Mouse (Mus musculus) forebrain, embryonic 11.5 days (tissue): ENCODE data around the gene Hoxa3. TPM values are rescaled to one million over a fixed set of nuclear protein-coding genes. Genes with fewer than 3 reads are reported as not detected.

ENCODE experiments used
- ATAC-seq: fragments of 200-750 bp; cut with Nextera tagmentation; replicated peaks from 2 replicates; pipeline ENCODE4 v1.8.0; 2017; ENCODE audit warnings: moderate TSS enrichment; ENCODE audit not compliant: low FRiP score
- DNase-seq: peaks from one replicate; pipeline ENCODE4 v3.0.0-alpha.2; 2017; ENCODE audit warnings: low spot score
- H3K27ac ChIP-seq: fragments of 300-500 bp; sonication (generic); 2 replicates; pipeline ENCODE4 v1.5.1; 2014; ENCODE audit warnings: low read depth, low read length
- H3K27me3 ChIP-seq: fragments of 300-500 bp; sonication (generic); 2 replicates; pipeline ENCODE4 v1.6.1; 2014; ENCODE audit warnings: mild to moderate bottlenecking, low read length, mixed read lengths; ENCODE audit not compliant: control insufficient read depth, insufficient read depth
- H3K36me3 ChIP-seq: fragments of 300-500 bp; sonication (generic); 2 replicates; pipeline ENCODE4 v1.6.1; 2014; ENCODE audit warnings: mild to moderate bottlenecking, low read length, moderate library complexity, mixed read lengths; ENCODE audit not compliant: control insufficient read depth, insufficient read depth
- H3K4me1 ChIP-seq: fragments of 300-500 bp; sonication (generic); replicated peaks from 2 replicates; pipeline ENCODE4 v1.6.1; 2014; ENCODE audit warnings: low read length, mixed read lengths; ENCODE audit not compliant: control insufficient read depth, insufficient read depth
- H3K4me2 ChIP-seq: fragments of 300-500 bp; sonication (generic); 2 replicates; pipeline ENCODE4 v1.6.1; 2014; ENCODE audit warnings: low read depth, mild to moderate bottlenecking, low read length, moderate library complexity, mixed read lengths; ENCODE audit not compliant: severe bottlenecking
- H3K4me3 ChIP-seq: fragments of 300-500 bp; sonication (generic); 2 replicates; pipeline ENCODE4 v1.5.1; 2014; ENCODE audit warnings: low read depth, low read length
- H3K9ac ChIP-seq: fragments of 300-500 bp; sonication (generic); 2 replicates; pipeline ENCODE4 v1.6.1; 2014; ENCODE audit warnings: low read length
- H3K9me3 ChIP-seq: fragments of 300-500 bp; sonication (generic); 2 replicates; pipeline ENCODE4 v1.6.1; 2016; ENCODE audit warnings: low read length, mixed read lengths; ENCODE audit not compliant: control insufficient read depth
- WGBS: fragments of 180-500 bp; shearing (Covaris S2); extraction: QIAGEN DNeasy Blood & Tissue Kit; methylation state at CpG from one replicate; pipeline ENCODE4 v1.1.7; 2014; 5-methylcytosine and 5-hydroxymethylcytosine counted together
- polyA plus RNA-seq: library from polyadenylated mRNA; unstranded; fragments of >200 nt; fragmentation: Nextera tagmentation; extraction: Ambion mirVana; gene quantifications from 2 replicates; pipeline ENCODE4 v1.2.1, GENCODE M21; 2014

The Hoxa3 gene
- polyA plus RNA-seq, 1 experiment from 2014 or later: not detected

DNA sequence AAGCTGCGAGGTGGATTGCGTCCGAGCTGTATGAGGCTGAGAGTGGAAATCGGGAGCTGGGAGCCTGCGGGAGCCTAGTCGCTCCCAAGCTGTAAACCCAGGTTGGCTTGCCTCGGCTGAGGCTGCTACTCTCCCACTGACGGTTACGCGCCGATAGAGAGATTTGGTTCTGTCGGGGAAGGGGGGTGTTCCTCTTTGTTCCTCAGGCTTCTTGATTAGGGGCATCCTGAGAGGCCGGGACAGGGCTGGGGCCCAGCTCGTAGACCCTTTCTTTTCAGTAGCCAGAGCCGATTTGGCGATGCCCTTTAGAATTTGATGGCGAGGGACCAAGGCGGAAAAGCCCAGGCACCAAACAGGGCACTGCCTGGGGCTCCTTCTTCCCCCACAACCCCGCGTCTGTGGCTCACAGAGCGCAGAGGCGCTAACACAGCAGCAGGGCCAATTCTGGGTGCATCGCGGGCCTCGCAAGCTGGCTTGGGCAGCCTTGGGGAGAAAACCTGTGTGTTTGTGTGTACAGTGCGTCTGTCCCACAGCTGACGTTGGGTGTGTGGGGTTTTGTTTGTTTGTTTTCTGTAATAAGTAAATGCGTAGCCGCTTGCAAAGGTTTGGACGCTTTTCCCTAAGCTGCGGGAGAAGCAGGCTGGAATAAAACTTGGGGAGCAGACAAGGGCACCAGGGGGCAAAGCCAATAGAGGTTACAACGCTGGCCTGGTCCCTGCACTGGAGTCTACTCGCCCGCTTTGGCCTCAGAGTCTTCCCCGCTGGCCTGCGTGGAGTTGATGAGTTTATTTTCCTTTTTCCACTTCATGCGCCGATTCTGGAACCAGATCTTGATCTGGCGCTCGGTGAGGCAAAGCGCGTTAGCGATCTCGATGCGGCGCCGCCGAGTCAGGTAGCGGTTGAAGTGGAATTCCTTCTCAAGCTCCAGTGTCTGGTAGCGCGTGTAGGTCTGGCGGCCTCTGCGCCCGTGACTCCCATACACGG, 7.2 kb downstream of the Hoxa3 start:
- DNase-seq: peak; percentile 64
- H3K27ac ChIP-seq: no peak overlapping the region
- no peak for ATAC-seq
- no peak overlapping the region for H3K9ac ChIP-seq
- no peak overlapping the region for H3K4me3 ChIP-seq
- H3K4me1 ChIP-seq: peaks cover 7% of the 10 kb centered on the region; the same call in 1 of the 2 replicates
- H3K36me3 ChIP-seq: no peaks in the 10 kb centered on the region
- under 1% methylated on average over 55 of the region's 55 CpGs for WGBS
- H3K9me3 ChIP-seq: no peaks in the 10 kb centered on the region
- H3K27me3 ChIP-seq: peaks cover 99% of the 10 kb centered on the region
- H3K4me2 ChIP-seq: no peak overlapping the region

DNA sequence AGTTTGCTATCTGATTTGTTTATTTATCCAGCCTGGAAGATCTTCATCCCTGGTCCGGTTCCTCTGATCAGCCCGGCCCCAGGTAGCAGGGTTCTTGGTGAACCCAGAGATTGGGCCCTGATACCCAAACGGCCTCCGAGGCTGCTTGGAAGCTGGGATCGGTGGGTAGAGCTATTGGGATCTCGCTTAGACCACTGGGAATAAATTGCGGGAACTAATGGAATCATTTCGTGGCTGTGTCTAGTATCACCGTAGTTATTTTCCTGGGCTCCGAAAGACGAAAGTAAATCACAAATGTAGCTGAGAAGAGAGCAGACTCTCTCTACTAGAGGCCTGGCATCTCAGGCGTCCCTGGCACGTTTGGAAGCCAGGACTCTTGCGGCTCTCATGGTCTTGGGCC, 7.9 kb downstream of the Hoxa3 start:
- Histone ChIP-seq H3K9ac (no peak overlapping the region), H3K4me1 (peaks cover 7% of the 10 kb centered on the region; the same call in 1 of the 2 replicates), H3K27ac (no peak overlapping the region), H3K9me3 (no peaks in the 10 kb centered on the region), H3K4me2 (no peak overlapping the region), H3K4me3 (no peak overlapping the region), H3K27me3 (peaks cover 100% of the 10 kb centered on the region), H3K36me3 (no peaks in the 10 kb centered on the region)
- DNase-seq (no peak), ATAC-seq (no peak)
- 4% methylated on average over 14 of the region's 14 CpGs for WGBS

DNA sequence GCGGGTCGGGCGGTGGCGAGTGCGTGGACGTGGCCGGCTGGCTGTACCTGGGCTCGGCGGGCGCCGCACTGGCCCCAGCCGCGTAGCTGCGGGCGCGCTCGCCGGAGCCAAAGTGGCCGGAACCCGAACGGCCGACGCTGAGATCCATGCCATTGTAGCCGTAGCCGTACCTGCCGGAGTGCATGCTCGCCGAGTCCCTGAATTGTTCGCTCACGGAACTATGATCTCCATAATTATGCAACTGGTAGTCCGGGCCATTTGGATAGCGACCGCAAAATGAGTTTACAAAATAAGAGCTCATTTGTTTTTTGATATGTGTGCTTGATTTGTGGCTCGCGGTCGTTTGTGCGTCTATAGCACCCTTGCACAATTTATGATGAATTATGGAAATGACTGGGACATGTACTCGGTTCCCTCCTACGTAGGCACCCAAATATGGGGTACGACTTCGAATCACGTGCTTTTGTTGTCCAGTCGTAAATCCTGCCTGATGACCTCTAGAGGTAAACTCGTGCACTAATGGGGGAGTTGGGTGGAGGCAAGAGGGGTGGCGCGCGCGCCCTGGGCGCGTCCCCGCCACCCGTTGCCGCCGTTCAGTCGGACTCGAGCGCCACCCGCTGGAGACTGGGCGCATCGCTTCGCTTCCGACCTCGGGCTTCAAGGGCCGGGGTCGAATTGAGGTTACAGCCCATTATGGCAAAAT, 8.9 kb downstream of the Hoxa3 start, which contains the start of gene Hoxa5:
Gene Hoxa5, minus strand, starts transcription at position 538 of the 703 bp plus-strand sequence.
- ATAC-seq (no peak), DNase-seq (peak; percentile 76)
- peaks cover 100% of the 10 kb centered on the region for H3K27me3 ChIP-seq
- H3K9me3 ChIP-seq: no peaks in the 10 kb centered on the region
- peak within 1 kb of the TSS; percentile 11; the same call in 1 of the 2 replicates for H3K4me3 ChIP-seq
- H3K4me1 ChIP-seq: peaks cover 7% of the 10 kb centered on the region; the same call in 1 of the 2 replicates
- H3K4me2 ChIP-seq: peak within 1 kb of the TSS; percentile 18; the same call in 1 of the 2 replicates
- WGBS: under 1% methylated on average over 65 of the region's 65 CpGs
- no peak within 1 kb of the TSS for H3K27ac ChIP-seq
- no peak within 1 kb of the TSS for H3K9ac ChIP-seq
- H3K36me3 ChIP-seq: no peaks in the 10 kb centered on the region

DNA sequence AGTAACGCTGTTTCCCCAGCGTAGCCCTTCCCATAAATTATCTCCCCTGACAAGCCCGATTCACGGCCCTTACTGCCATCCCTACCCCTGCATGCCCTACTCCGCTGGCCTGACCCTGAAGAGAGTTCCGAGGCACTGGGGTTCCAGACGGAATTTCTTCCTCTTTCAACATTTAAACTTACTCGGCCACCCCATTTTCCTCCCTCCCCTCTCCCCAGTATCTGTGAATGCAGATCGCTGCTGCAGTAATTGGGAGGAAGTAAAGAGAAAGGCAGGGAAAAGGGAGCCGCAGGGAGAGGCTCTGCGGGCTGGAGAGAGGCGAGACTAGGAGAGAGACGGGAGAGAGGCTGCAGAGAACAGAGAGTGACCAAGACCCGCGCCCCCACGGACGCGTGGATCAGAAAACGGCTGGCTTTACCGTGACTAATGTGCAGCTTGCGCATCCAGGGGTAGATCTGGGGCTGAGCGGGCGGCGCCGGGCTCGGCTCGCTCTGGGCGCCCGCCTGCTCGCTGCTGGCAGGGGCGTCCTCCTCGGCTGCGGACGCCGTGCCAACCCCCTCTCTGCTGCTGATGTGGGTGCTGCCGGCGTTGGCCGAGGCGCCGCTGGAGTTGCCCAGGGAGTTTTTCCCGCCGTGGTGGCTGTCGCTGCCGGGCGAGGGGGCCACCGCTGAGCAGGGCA, 9.6 kb downstream of the Hoxa3 start:
- Histone ChIP-seq H3K36me3 (no peaks in the 10 kb centered on the region), H3K4me2 (no peak overlapping the region), H3K9me3 (no peaks in the 10 kb centered on the region), H3K9ac (no peak overlapping the region), H3K4me1 (peaks cover 2% of the 10 kb centered on the region; the same call in 1 of the 2 replicates), H3K27me3 (peaks cover 100% of the 10 kb centered on the region), H3K27ac (no peak overlapping the region), H3K4me3 (peak overlapping the region; percentile 11; the same call in 1 of the 2 replicates)
- peak; percentile 65 for DNase-seq
- under 1% methylated on average over 46 of the region's 46 CpGs for WGBS
- no peak for ATAC-seq

DNA sequence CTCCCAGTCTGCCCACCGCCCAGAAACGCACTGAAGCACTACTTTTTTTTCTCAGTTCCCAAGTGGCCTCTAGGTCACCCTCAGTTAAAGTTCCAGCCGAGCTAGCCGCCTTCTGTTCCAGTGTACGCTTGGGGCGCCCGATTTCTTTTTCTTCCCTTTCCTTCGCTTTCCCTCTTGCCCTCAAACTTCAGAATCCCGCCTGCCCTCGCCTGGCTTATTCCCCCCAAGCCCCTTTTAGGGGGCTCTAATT, 10.1 kb downstream of the Hoxa3 start:
- under 1% methylated on average over 10 of the region's 10 CpGs for WGBS
- no peak overlapping the region for H3K9ac ChIP-seq
- H3K36me3 ChIP-seq: no peaks in the 10 kb centered on the region

DNA sequence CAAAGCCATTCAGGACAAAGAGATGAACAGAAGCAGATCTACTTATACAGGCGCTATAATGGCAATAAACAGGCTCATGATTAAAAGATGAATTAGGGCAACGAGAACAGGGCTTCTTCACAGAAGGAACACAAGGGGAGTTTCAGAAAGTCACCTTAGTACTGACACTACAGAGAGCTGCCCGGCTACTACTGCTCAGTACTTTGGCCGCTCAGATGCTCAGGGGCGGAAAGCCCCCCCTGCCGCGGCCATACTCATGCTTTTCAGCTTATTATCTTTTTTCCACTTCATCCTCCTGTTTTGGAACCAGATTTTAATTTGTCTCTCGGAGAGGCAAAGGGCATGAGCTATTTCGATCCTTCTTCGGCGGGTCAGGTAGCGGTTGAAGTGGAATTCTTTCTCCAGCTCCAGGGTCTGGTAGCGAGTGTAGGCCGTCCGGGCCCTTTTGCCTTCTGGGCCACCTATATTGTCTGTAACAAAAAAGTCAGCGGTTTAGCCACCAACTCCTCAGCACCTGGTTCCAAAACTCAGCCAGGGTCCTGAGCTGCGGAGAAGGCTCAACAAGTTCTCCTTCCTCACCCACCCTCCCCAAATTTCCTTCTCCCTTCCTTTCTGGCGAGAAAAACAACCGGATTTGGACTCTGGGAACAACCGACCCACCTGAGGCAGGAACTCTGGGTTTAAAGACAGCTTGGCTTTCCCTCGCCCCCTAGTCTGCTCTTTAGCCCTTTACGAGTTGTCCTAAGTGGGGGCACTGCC, 10.6 kb downstream of the Hoxa3 start:
- H3K27ac ChIP-seq: no peak overlapping the region
- no peak overlapping the region for H3K9ac ChIP-seq
- ATAC-seq (no peak), DNase-seq (no peak)
- no peaks in the 10 kb centered on the region for H3K36me3 ChIP-seq
- peaks cover 2% of the 10 kb centered on the region; the same call in 1 of the 2 replicates for H3K4me1 ChIP-seq
- WGBS: 2% methylated on average over 22 of the region's 22 CpGs
- no peaks in the 10 kb centered on the region for H3K9me3 ChIP-seq
- H3K4me2 ChIP-seq: no peak overlapping the region
- peaks cover 100% of the 10 kb centered on the region for H3K27me3 ChIP-seq
- no peak overlapping the region for H3K4me3 ChIP-seq

More for the DNA sequence above, 10.1 kb downstream of the Hoxa3 start:
- H3K9me3 ChIP-seq: no peaks in the 10 kb centered on the region
- H3K27me3 ChIP-seq: peaks cover 100% of the 10 kb centered on the region
- H3K27ac ChIP-seq: no peak overlapping the region
- ATAC-seq: no peak
- peaks cover 2% of the 10 kb centered on the region; the same call in 1 of the 2 replicates for H3K4me1 ChIP-seq
- no peak overlapping the region for H3K4me3 ChIP-seq
- no peak for DNase-seq
- H3K4me2 ChIP-seq: no peak overlapping the region

DNA sequence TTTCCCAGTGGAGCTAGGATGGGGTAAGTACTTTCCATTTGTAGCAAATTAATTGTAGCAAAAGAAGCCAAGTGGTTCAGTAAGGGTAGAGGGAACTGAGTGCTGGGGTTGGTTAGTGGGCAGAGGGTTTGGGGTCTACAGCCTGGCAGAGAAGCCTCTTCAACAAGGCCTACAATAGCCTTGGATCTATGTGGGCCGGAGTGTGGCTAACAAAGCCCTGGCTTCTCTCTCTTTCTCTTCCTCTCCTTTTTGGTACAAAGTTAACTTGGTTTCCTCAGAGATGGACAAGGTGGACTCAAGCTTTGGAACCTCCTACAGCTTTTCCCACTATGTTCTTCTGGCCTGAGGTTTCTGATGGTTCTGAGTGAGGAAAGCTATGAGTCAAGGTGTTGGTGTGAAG, 11.9 kb downstream of the Hoxa3 start:
- peaks cover 2% of the 10 kb centered on the region; the same call in 1 of the 2 replicates for H3K4me1 ChIP-seq
- H3K4me3 ChIP-seq: no peak overlapping the region
- H3K27me3 ChIP-seq: peaks cover 100% of the 10 kb centered on the region
- no peak overlapping the region for H3K27ac ChIP-seq
- no peak overlapping the region for H3K9ac ChIP-seq
- no peak overlapping the region for H3K4me2 ChIP-seq
- WGBS: 10% methylated on average over 1 of the region's 1 CpGs
- H3K36me3 ChIP-seq: no peaks in the 10 kb centered on the region
- ATAC-seq: no peak
- no peak for DNase-seq
- no peaks in the 10 kb centered on the region for H3K9me3 ChIP-seq
